Mouse (Mus musculus): ENCODE measurements around the gene Kif3b. TPM values are rescaled to one million over a fixed set of nuclear protein-coding genes. Genes with fewer than 3 reads are reported as not detected.

The Kif3b gene
- polyA plus RNA-seq, 1 experiment = 4.9 TPM

DNA sequence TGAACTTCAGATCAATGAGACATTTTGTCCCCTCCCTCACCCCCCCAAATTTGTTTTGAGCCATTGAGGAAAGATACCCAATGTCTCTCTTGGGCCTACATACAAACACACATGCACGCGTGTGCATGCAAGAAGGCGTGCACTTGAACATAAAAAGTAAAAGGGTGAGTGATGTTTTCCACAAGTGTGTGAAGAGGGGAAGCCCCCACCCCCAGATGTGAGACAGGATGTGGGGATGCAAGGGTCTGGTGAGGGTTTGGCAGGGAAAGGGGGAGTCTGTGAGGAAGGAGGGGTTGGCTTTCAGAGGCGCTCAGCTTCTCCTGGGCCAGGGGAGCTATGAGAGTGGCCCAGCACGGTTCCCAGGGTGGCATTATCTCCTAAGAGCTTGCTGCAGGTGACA is 12.9 kb upstream of the Kif3b start:
- TF ChIP-seq POLR2A (IDR thresholded peaks at IDR 0.05; ENCODE audit: low read depth, low read length) (no peak), CTCF (IDR thresholded peaks at IDR 0.05; ENCODE audit: extremely low read depth, insufficient read length, insufficient replicate concordance, low read depth, low read length) (no peak)
- Histone ChIP-seq H3K4me3 (ENCODE audit: low read depth, low read length) (no peak overlapping the region), H3K4me1 (ENCODE audit: control insufficient read depth, insufficient read depth, insufficient read length, low read length) (no peaks in the 10 kb centered on the region), H3K27ac (ENCODE audit: insufficient read depth, low read depth, low read length) (no peak overlapping the region), H3K27me3 (ENCODE audit: control insufficient read depth, insufficient read depth, low read length) (no peaks in the 10 kb centered on the region), H3K36me3 (ENCODE audit: control insufficient read depth, insufficient read depth, low read length) (no peaks in the 10 kb centered on the region)
- WGBS = 79% methylated on average over 5 of the region's 5 CpGs

DNA sequence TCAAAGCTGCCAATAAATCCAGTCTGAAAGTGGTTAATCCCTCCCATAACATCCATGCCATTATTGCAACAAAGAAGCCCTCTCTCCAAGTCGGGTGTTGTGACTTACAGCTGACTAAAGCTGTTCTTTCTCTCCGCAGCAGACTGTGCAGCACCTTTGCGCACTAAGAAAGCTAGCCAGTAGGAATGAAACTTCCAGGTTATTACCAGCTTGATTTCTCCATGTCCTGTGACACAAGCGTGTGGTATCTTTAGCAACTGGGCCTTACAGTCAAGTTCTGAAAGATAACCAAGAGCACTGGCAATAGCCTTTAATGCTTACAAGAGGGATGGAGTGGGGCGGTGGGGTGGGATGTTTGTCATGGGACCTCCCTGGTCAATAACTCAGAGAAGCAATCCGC is 7.3 kb upstream of the Kif3b start:
- H3K4me1 ChIP-seq (ENCODE audit: control insufficient read depth, insufficient read depth, insufficient read length, low read length) = no peaks in the 10 kb centered on the region
- no peaks in the 10 kb centered on the region for H3K36me3 ChIP-seq (ENCODE audit: control insufficient read depth, insufficient read depth, low read length)
- no peak overlapping the region for H3K4me3 ChIP-seq (ENCODE audit: low read depth, low read length)
- TF ChIP-seq POLR2A (IDR thresholded peaks at IDR 0.05; ENCODE audit: low read depth, low read length) (no peak), CTCF (IDR thresholded peaks at IDR 0.05; ENCODE audit: extremely low read depth, insufficient read length, insufficient replicate concordance, low read depth, low read length) (no peak)
- no peaks in the 10 kb centered on the region for H3K27me3 ChIP-seq (ENCODE audit: control insufficient read depth, insufficient read depth, low read length)
- WGBS = 91% methylated on average over 6 of the region's 6 CpGs
- H3K27ac ChIP-seq (ENCODE audit: insufficient read depth, low read depth, low read length) = no peak overlapping the region

DNA sequence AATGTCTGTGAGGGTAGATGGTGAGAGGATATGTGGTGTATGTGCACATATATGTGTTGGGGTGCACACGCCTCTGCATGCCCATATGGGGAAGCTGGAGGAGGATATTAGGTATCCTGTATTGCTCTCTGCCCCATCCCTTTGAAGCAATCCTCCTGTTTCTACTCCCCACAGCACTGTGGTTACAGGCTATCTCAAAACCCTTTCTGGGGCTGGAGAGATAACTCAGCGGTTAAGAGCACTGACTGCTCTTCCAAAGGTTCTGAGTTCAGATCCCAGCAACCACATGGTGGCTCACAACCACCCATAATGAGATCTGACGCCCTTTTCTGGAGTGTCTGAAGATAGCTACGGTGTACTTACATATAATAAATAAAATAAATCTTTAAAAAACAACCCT is 4.7 kb upstream of the Kif3b start:
- 90% methylated on average over 4 of the region's 4 CpGs for WGBS
- H3K27ac ChIP-seq (ENCODE audit: insufficient read depth, low read depth, low read length) = no peak overlapping the region
- no peak for TF ChIP-seq POLR2A (IDR thresholded peaks at IDR 0.05; ENCODE audit: low read depth, low read length)
- TF ChIP-seq CTCF (IDR thresholded peaks at IDR 0.05; ENCODE audit: extremely low read depth, insufficient read length, insufficient replicate concordance, low read depth, low read length) = no peak
- H3K27me3 ChIP-seq (ENCODE audit: control insufficient read depth, insufficient read depth, low read length) = no peaks in the 10 kb centered on the region
- no peaks in the 10 kb centered on the region for H3K36me3 ChIP-seq (ENCODE audit: control insufficient read depth, insufficient read depth, low read length)
- H3K4me1 ChIP-seq (ENCODE audit: control insufficient read depth, insufficient read depth, insufficient read length, low read length) = no peaks in the 10 kb centered on the region
- no peak overlapping the region for H3K4me3 ChIP-seq (ENCODE audit: low read depth, low read length)

DNA sequence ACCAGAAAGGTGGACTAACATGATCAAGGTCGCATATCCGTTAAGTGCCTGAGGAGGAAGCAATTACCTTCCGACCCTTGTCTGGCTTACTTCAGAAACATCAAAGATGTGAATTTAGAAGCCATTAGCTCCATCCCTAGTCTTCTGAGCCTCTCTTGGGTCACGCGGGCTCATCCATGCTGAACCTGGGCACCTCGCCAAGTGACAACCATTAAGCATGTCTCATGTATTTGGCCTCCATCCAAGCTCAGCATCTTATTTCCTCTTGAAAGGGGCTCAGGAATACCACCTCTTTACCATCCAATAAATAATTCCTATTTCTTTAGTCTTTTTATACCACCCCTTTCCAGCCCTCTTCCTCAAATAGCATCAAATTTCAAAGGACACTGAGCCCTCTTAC is 3.4 kb upstream of the Kif3b start:
- no peaks in the 10 kb centered on the region for H3K36me3 ChIP-seq (ENCODE audit: control insufficient read depth, insufficient read depth, low read length)
- no peaks in the 10 kb centered on the region for H3K27me3 ChIP-seq (ENCODE audit: control insufficient read depth, insufficient read depth, low read length)
- H3K4me3 ChIP-seq (ENCODE audit: low read depth, low read length) = no peak overlapping the region
- 17% methylated on average over 6 of the region's 6 CpGs for WGBS
- TF ChIP-seq CTCF (IDR thresholded peaks at IDR 0.05; ENCODE audit: extremely low read depth, insufficient read length, insufficient replicate concordance, low read depth, low read length) (no peak), POLR2A (IDR thresholded peaks at IDR 0.05; ENCODE audit: low read depth, low read length) (no peak)
- peaks cover 4% of the 10 kb centered on the region; the same call in 1 of the 2 replicates for H3K4me1 ChIP-seq (ENCODE audit: control insufficient read depth, insufficient read depth, insufficient read length, low read length)
- no peak overlapping the region for H3K27ac ChIP-seq (ENCODE audit: insufficient read depth, low read depth, low read length)

DNA sequence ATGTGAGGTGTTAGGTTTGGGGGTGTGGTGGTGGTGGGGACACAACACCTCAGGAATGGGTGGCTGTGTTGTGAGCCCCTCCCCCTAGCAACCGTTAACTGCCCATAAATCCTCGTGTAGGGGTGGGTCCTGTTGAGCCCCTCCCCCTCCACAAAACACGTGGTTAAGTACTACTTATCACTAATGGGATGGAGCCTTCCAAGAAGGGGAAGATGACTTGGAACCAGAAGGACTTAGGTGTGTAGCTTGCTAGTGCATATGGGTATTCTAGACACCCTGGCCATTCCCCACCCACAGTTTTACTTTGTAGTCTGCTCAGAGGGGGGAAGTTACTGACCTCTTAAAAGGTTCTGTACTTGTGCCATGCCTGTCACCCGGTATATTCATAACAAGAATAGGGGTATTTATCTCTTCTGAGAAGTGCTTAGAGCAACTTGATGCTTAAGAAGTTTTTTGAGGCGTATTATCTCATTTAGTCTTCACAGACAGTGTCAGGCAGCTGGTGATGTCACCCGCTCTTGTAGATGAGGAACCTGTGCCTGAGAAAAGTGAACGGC is 1.2 kb downstream of the Kif3b start:
- 47% methylated on average over 7 of the region's 7 CpGs for WGBS
- peaks cover 4% of the 10 kb centered on the region; the same call in 1 of the 2 replicates for H3K4me1 ChIP-seq (ENCODE audit: control insufficient read depth, insufficient read depth, insufficient read length, low read length)
- no peaks in the 10 kb centered on the region for H3K27me3 ChIP-seq (ENCODE audit: control insufficient read depth, insufficient read depth, low read length)

DNA sequence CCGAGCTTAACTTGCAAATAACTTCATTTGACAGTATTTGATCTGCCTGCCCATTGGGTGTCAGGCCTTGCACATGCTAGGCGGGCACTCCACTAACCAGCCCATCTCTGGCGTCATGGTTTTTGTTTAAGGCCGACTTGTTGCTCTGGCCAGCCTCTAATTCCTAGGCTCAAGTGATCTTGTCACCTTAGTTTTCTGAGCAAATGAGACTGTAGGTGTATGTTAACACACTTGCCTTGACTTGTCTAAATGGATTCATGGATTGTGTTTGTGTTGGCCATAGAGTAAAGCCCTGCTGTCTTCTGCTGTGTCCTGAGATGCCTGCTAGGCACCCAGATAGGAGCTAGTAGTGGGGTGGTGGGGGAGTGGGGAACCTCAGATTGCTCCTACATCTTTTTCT is 4.0 kb downstream of the Kif3b start:
- Histone ChIP-seq H3K36me3 (ENCODE audit: control insufficient read depth, insufficient read depth, low read length) (no peaks in the 10 kb centered on the region), H3K4me3 (ENCODE audit: low read depth, low read length) (no peak overlapping the region), H3K27ac (ENCODE audit: insufficient read depth, low read depth, low read length) (no peak overlapping the region), H3K4me1 (ENCODE audit: control insufficient read depth, insufficient read depth, insufficient read length, low read length) (peaks cover 7% of the 10 kb centered on the region; the same call in 1 of the 2 replicates), H3K27me3 (ENCODE audit: control insufficient read depth, insufficient read depth, low read length) (no peaks in the 10 kb centered on the region)
- WGBS = 89% methylated on average over 4 of the region's 4 CpGs
- TF ChIP-seq CTCF (IDR thresholded peaks at IDR 0.05; ENCODE audit: extremely low read depth, insufficient read length, insufficient replicate concordance, low read depth, low read length) = no peak
- TF ChIP-seq POLR2A (IDR thresholded peaks at IDR 0.05; ENCODE audit: low read depth, low read length) = no peak

More for the DNA sequence above, 1.2 kb downstream of the Kif3b start:
- TF ChIP-seq POLR2A (IDR thresholded peaks at IDR 0.05; ENCODE audit: low read depth, low read length) (no peak), CTCF (IDR thresholded peaks at IDR 0.05; ENCODE audit: extremely low read depth, insufficient read length, insufficient replicate concordance, low read depth, low read length) (no peak)
- no peak overlapping the region for H3K4me3 ChIP-seq (ENCODE audit: low read depth, low read length)
- no peak overlapping the region for H3K27ac ChIP-seq (ENCODE audit: insufficient read depth, low read depth, low read length)
- no peaks in the 10 kb centered on the region for H3K36me3 ChIP-seq (ENCODE audit: control insufficient read depth, insufficient read depth, low read length)

DNA sequence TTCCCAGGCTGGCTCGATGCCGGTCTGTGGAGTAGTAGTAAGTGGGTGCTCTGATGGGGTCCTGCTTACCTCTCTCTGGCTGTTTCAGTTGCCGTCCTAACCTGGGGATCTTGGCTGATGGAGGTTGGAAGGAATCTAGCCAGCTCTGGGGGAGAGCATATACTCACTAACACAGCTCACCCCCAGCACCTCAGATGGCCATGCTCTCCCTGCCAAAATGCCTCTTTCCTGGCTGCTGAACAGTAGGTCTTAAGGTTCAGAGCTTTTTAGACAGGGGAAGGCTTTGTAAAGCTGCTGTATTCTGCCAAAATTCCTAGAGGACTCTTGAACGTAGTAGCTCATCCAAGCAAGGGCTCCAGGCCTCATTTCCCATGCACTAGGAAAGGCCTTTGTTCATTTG is 6.6 kb downstream of the Kif3b start:
- no peaks in the 10 kb centered on the region for H3K27me3 ChIP-seq (ENCODE audit: control insufficient read depth, insufficient read depth, low read length)
- peaks cover 3% of the 10 kb centered on the region; the same call in 1 of the 2 replicates for H3K4me1 ChIP-seq (ENCODE audit: control insufficient read depth, insufficient read depth, insufficient read length, low read length)
- 90% methylated on average over 4 of the region's 4 CpGs for WGBS

More for the DNA sequence above, 6.6 kb downstream of the Kif3b start:
- no peak overlapping the region for H3K4me3 ChIP-seq (ENCODE audit: low read depth, low read length)
- peak overlapping the region; percentile 12; the same call in 1 of the 2 replicates for H3K27ac ChIP-seq (ENCODE audit: insufficient read depth, low read depth, low read length)
- TF ChIP-seq POLR2A (IDR thresholded peaks at IDR 0.05; ENCODE audit: low read depth, low read length) = no peak
- TF ChIP-seq CTCF (IDR thresholded peaks at IDR 0.05; ENCODE audit: extremely low read depth, insufficient read length, insufficient replicate concordance, low read depth, low read length) = no peak
- no peaks in the 10 kb centered on the region for H3K36me3 ChIP-seq (ENCODE audit: control insufficient read depth, insufficient read depth, low read length)

All from small intestine, adult 2 months (tissue).